Mouse (Mus musculus) v-Abl transformed pro-B cells (cell line): ENCODE measurements at regions not wholly inside any gene's neighbourhood (a gene's known extent, or its start where the extent isn't known, plus 50 kb on each side); places are given as distances from the start of the nearest gene placed in this dataset.

Source experiments
- in situ Hi-C, 2 experiments: fragments of 400-800 bp; cut with MboI; formaldehyde crosslinking; loops; one replicate each; pipeline ENCODE4 v1.15.1; 2025; ENCODE audit not compliant: unreplicated experiment in 2 of 2

DNA sequence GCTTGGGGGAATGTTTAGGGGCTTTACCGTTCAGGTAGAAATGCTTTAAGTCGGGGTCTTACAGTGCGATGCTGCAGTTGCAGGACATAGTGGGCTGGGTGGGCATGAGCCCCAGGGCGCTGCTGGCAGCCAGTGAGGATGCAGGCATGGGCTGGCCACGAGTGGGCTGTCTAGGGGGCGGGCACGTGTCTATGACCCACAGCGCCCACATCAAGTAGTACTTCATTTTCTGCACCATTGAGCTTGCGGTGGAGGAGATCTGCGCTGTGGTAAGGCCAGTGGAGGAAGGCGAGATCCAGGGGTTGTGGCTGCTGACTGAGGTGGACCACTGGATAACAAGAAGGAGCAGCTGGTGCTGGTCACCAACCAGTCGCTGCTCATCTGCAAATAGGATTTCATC, 52.4 kb upstream of the Olfr291 start:
- in situ Hi-C loops, result no loop called here

DNA sequence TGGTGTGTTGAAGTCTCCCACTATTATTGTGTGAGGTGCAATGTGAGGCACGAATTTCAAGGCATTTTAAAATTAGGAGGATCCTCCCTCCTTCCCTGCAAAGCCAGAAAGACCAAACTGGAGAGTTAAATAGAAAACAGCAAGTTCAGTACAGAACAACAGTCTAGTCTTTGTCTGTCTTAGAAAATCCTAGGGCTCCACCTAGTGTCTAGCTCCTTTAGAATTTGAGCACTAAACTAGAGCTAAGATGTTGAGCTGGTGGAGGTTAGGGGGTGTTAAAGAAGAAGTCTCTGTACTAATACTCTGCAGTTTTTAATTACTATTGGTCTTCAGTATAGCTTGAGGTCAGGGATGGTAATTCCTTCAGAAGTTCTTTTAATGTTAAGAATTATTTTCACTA, 58.7 kb upstream of the Olfr291 start:
- in situ Hi-C loops, result loop anchor here in 1 of 2 experiments (25.0 kb wide), 2 partner anchors 432 to 882 kb away; no protein-coding TSS in a partner anchor

DNA sequence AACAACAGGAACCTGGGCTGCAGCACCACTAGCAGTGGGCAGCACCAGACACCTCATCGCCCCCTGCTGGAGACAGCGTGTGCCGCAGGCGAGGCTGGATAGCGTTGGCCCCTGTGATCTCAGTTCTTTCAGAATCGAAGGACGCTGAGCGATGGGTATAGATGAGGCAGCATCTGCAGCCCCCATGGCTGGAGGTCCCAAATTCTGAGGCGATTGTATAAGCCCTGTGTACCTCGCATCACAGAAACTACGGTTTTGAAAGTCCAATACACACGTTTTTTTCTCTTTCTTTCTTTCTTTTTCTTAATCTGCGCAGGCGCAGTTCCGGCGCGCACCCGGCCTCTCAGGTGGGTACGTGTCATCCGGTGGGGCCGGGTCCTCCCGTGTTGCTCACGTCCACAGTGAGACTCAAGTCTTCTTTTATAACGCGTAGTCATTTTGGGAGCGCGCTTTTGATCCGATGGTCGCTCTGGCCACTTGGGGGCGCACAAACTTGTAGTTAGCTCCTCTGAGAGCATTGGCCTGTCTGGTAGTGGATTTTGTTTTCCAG, 74.0 kb upstream of the Olfr291 start:
- in situ Hi-C loops, result loop anchor here (5.0 to 25.0 kb wide), 3 partner anchors 187 to 867 kb away; no protein-coding TSS in a partner anchor

DNA sequence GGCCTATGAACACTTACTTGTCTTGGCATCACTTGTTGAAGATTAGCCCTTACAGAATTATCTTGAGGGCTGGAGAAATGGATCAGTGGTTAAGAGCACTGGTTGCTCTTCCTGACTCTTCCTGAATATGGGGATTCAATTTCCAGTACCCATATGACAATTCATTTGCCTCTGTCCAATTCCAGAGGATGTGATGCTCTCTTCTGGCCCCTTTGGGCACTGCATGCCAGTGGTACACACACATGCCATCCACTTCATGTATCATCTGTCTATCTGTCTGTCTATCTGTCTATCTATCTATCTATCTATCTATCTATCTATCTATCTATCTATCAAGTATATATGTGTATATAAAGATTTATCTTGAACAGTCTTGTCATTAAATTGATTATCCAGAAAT, 75.7 kb upstream of the Olfr291 start:
- in situ Hi-C loops, result loop anchor here (5.0 to 25.0 kb wide), 3 partner anchors 185 to 865 kb away; no protein-coding TSS in a partner anchor

- in situ Hi-C loops, result no loop called here
Measured at GRCm38 (mm10) chr7:84756261-84756660, 66.5 kb upstream of the Zfand6 start.

GRCm38 (mm10) chr7:84753361-84753760, 63.6 kb upstream of the Zfand6 start:
- in situ Hi-C loops, result no loop called here

GRCm38 (mm10) chr7:84749434-84750301, 59.9 kb upstream of the Zfand6 start:
- in situ Hi-C loops, result loop anchor here (10.0 kb wide), 1 partner anchor 155 kb away; no protein-coding TSS in a partner anchor

- in situ Hi-C loops, result loop anchor here (10.0 kb wide), 1 partner anchor 153 kb away; no protein-coding TSS in a partner anchor
Measured at GRCm38 (mm10) chr7:84747847-84748246, 58.1 kb upstream of the Zfand6 start.

DNA sequence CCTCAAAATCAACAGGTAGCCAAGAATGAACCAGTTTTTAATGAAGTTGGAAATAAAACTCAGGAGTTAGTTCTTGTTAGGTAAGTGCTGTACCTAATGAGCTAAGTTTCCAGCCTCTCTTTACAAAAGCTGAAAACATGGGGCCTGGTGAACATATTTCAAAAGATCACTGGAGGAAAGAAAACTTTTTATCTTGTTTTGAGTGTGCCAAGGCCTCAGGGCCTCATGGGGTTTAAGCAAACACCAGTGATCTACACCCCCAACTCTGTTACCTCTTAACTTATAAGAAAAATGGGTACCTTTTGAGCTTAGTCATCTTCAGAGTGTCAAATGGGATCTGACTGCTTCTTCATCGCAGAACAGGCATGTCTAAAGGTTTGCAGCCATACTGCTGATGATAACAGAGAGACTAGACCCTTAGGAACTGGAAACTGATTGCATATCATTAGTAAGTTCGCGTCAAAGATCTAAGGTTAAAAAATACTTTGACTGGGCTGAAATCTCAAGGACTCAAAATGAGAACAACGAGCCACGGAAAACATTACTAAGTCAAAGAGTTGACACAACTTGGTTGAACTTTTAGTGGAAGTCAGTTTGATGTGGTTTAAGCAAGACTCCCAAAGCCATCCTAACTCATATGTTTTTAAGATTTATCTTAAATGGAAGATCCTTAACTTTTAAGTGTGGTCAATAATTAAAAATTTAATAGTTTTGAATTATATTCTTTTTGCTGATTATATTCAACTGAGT, 54.7 kb upstream of the Zfand6 start:
- in situ Hi-C loops, result loop anchor here (10.0 kb wide), 1 partner anchor 150 kb away; no protein-coding TSS in a partner anchor

GRCm38 (mm10) chr7:84739965-84740390, 50.2 kb upstream of the Zfand6 start:
- in situ Hi-C loops, result loop anchor here (10.0 kb wide), 1 partner anchor 145 kb away; no protein-coding TSS in a partner anchor
